ENCODE assay signal across 35 mouse cellular contexts in the genomic region with DNA sequence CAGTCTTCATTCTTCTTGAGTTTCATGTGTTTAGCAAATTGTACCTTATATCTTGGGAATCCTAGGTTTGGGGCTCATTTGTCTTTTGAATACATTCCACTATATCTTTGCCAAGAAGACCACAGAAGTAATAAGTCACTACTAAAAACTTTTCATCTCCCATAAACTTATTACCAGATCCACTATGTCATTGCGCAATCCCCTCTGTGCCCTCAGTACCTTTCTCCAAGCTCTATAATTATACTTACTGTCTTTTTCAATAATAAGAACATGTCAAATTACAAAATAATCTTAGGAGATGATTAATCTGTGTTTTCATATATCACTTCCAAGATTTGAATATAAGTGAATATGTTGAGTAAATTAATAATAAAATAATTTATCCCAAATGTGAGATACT.
"Had no signal": no experiment of that assay in that cellular context is flagged by ENCODE, and none has a peak within 500 bp of the region (broad histone marks: within the 10 kb centered on the region; RNA-seq: fewer than 3 reads in every experiment).

No protein-coding gene starts in this region.

- H3K4me3 ChIP-seq: heart, embryonic 10.5 days; heart, embryonic 12.5 days; heart, embryonic 13.5 days; heart, embryonic 15.5 days; hindbrain, embryonic 10.5 days; hindbrain, embryonic 12.5 days; hindbrain, embryonic 13.5 days; hindbrain, embryonic 15.5 days; intestine, embryonic 15.5 days; kidney, embryonic 15.5 days; layer of hippocampus, adult 2 months had no signal

- H3K4me1 ChIP-seq: heart, embryonic 10.5 days; heart, embryonic 12.5 days; heart, embryonic 13.5 days; heart, embryonic 15.5 days; hindbrain, embryonic 10.5 days; hindbrain, embryonic 12.5 days; hindbrain, embryonic 13.5 days; hindbrain, embryonic 15.5 days; intestine, embryonic 15.5 days; kidney, embryonic 15.5 days had no signal

- ATAC-seq: hindbrain, embryonic 16.5 days; hindbrain, postnatal 0 days; inflammation-experienced regulatory T-cells, adult 6 months; intestine, embryonic 15.5 days; intestine, embryonic 16.5 days; intestine, postnatal 0 days had no signal

- H3K27me3 ChIP-seq: heart, embryonic 12.5 days; heart, embryonic 13.5 days; heart, embryonic 15.5 days; hindbrain, embryonic 12.5 days; hindbrain, embryonic 13.5 days; hindbrain, embryonic 15.5 days; intestine, embryonic 15.5 days; kidney, embryonic 15.5 days had no signal

- DNase-seq: heart, postnatal 10 days; heart, postnatal 14 days; heart, postnatal 36 days; heart, postnatal 4 days; kidney, adult 11 months; kidney, adult 18-20 months; kidney, adult 2 months; kidney, adult 8-10 months; kidney, adult 9 months; kidney, postnatal 10 days; kidney, postnatal 14 days; kidney, postnatal 25 days; kidney, postnatal 36 days; kidney, postnatal 4 days; layer of hippocampus, adult 9-11 months; layer of hippocampus, postnatal 36 days had no signal

- H3K9ac ChIP-seq: heart, embryonic 12.5 days; heart, embryonic 13.5 days; heart, embryonic 15.5 days; hindbrain, embryonic 12.5 days; hindbrain, embryonic 13.5 days; hindbrain, embryonic 14.5 days; hindbrain, embryonic 15.5 days; intestine, embryonic 15.5 days; kidney, embryonic 15.5 days had no signal

- H3K27ac ChIP-seq: heart, embryonic 10.5 days; heart, embryonic 13.5 days; heart, embryonic 15.5 days; hindbrain, embryonic 10.5 days; hindbrain, embryonic 12.5 days; hindbrain, embryonic 13.5 days; hindbrain, embryonic 14.5 days; hindbrain, embryonic 15.5 days; hindbrain, postnatal 0 days; intestine, embryonic 15.5 days; kidney, embryonic 15.5 days; kidney, postnatal 0 days; layer of hippocampus, adult 2 months had no signal

- H3K4me2 ChIP-seq: heart, embryonic 11.5 days; heart, embryonic 12.5 days; heart, embryonic 13.5 days; heart, embryonic 15.5 days; hindbrain, embryonic 12.5 days; hindbrain, embryonic 13.5 days; hindbrain, embryonic 14.5 days; hindbrain, embryonic 15.5 days; intestine, embryonic 15.5 days; kidney, embryonic 15.5 days had no signal

- H3K36me3 ChIP-seq: heart, embryonic 10.5 days; heart, embryonic 12.5 days; heart, embryonic 13.5 days; heart, embryonic 15.5 days; hindbrain, embryonic 10.5 days; hindbrain, embryonic 12.5 days; hindbrain, embryonic 13.5 days; hindbrain, embryonic 15.5 days; intestine, embryonic 15.5 days; kidney, embryonic 15.5 days had no signal

- H3K9me3 ChIP-seq: heart, embryonic 10.5 days; heart, embryonic 12.5 days; heart, embryonic 13.5 days; heart, embryonic 15.5 days; hindbrain, embryonic 10.5 days; hindbrain, embryonic 12.5 days; hindbrain, embryonic 13.5 days; hindbrain, embryonic 15.5 days; intestine, embryonic 15.5 days; kidney, embryonic 15.5 days had no signal
